Mouse (Mus musculus) right cerebral cortex, adult 2 months (tissue): ENCODE measurements around the gene Cpvl.
A peak's percentile ranks its signal among the peaks of the same experiment; 100 is the strongest.

Experiments
- DNase-seq, 2 experiments: peaks; one replicate each; pipeline ENCODE4 v3.0.0; 2021 to 2022; ENCODE audit warnings: low spot score in 2 of 2

Gene Cpvl

DNA sequence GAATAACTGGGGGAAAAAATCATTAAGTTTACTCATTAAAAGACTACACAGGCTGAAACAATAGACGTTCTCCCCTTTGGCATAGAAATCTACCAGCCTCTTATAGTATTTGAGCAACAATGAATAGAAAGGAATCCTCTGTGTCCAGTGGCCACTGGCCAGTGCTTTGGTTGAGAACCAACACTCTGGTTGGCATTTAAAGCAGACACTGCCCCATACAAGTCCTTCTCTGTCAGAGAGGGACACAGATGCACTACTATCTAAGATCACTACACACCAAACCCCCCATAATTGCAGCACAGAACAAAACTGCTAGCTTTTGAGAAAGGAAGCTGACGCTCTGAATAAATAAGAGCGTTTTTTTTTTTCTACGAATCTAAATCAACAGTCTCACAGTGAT is 93.5 kb downstream of the Cpvl start:
- DNase-seq, result peak in 1 of 2 experiments; percentile 8

DNA sequence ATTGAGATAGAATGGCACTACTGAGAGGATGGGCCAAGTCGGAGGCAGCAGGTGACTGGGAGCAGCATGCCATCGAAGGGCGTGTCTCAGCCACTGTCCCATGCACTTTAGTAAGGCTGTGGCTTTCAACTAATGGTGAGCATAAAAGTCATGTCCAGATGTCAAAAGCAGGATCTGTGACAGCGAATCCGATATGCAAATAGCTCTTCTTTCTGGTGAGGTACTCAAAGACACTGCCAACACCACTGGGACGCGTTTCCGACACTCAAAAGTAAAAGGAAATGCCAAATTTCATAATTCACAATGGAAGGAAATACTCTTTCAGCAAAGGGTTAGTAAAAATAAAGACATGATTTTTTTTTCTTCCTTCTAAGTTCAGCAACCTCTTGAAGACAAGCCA is 94.0 kb downstream of the Cpvl start:
- DNase-seq, result no peak

DNA sequence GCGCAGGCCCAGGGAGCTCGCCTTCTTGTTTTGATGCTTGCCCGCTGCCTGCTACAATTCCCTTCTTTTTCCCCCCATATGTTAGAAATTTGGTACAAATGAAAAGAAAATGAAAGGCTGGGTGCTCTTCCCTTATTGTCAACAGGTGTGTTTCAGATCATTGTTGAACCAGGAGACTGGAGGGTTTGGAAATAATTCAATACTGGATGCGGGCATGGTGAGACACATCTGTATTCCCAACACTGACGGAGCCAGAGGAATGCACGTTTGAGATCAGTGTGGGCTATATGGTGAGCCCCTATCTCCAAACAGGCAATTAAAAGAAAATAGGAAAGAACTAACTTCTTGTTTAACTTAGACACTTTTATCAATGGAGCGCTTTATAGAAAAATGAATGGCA is 95.1 kb downstream of the Cpvl start:
- DNase-seq, result no peak

DNA sequence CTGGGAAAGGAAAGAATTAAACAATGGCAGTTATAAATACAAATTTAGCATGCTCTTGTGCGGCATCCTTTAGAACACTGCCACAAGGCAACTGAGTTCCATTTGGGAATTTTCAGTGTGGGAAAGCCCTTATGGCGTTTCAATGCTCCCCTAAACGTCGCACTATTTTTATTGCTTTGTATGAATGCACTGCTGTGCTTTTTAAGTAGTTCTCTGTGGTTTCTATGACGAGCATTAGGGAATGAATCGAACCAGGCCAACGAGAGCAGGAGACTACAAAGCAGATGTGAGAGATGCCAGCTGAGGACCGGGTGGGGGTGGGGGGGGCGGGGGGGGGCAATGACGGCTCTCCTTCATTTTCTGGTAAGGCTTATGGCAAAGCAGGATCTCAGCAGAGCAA is 96.8 kb downstream of the Cpvl start:
- DNase-seq, result no peak

DNA sequence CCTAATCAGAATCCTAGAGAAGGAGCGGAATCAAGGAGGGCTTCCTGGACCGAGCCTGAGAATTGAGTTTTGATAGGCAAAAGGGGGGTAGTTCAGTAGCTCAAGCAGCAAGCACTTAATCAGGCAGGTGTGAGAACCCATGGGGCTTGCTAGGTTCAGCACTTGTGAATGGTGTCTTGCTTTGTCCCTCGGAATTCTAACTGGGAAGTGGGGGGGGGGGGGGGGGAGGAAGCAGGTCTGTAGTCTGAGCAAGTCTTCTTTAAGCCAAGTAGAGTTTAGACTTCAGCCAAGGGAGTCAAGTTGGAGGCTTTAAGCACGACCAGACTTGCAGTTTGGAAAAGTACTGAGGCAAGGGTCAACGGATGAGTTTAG is 97.2 kb downstream of the Cpvl start:
- no peak for DNase-seq

DNA sequence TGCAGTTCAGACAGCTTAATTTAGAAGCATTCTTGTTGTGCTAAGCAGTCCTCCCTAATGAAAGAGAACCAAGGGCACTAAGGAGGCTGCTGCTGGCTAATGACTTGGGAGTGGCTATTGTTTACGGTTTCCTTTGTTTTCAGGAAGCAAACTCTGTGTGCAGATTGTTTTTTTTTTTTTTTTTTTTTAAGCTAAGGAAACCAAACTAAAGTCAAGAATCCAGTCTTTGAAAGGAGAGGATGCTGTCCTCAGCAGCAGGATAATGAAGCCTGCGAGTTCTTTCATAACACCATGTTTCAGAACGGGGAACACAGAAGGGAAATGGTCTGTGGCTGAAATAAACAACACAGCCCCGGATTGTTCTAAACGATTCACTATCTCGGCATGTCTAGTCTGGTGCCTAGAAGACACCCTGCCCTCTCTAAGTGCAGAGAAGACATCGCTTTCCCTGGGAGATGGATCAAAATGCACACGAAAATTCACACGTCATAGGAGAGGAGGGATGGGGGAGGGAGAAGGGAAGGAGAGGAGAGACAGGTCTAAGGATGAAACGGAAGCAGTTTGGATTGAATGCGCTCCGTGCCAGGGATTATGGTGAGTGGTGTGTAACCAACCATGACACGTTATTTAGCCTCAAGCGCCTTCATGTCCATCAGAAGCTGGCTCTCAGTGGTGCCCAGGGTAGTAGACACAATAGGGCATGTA is 97.8 kb downstream of the Cpvl start:
- DNase-seq, result peak; percentile 21 to 36

DNA sequence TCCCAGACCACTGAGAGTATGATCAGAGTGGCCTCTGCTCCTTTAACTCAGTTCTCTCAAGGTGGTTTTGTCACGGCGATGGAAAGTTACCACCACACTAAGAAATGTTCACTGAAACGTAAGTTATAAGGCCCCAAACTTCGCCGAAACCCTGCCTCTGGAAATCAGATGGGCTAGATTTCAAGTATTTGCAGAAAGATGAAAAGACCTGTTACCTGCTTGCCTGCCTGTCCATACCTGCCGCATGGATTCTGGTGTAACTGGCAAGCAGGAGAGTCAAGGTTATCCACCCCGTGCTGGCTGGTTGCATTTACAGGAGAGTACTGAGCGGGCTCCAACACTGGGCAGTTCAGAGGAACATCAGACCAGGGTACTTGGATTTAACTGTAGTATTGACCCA is 98.9 kb downstream of the Cpvl start:
- DNase-seq, result no peak

DNA sequence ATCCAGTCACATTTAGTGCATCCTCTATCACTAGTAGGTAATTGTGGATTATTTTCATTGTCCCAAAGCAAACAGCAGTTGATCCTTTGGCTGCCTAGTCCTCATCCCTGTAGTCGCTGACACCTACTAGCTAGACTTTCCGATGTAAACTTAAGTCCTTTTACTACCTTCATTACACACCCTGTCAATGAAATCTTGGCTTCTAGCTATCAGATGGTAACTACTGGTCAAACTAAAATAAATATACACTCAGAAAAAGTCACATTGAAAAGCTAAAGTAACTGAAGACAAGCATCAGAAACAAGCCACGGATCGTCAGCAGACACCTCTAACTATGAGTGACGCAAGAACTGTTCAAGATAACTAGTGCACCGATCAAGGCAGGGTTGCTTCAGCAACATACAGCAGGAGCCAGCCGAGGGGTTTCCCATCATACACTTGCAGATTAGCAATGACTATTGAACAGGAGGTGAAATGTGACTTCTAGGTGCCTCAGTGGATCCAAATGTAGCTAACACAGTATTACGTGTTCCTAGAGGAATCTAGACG is 103.5 kb downstream of the Cpvl start:
- DNase-seq, result no peak

DNA sequence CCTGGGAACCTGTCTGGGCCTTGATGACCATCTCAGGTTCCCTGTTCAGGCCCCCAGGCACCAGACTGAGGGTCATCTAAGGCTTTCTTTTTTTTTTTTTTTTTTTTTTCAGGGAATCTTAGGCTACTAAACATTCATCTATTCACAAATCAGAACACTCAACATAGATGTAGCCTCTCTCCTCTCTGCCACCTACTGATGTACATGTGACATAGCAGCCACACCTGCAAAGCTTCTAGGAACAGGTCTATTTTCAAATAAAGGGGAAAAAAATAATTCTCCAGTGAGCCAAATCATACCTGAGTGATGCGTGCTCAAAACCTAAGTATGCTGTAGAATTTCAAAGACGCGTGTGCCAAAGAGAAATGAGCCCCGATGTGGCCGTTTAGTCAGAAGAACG is 106.6 kb downstream of the Cpvl start:
- no peak for DNase-seq

DNA sequence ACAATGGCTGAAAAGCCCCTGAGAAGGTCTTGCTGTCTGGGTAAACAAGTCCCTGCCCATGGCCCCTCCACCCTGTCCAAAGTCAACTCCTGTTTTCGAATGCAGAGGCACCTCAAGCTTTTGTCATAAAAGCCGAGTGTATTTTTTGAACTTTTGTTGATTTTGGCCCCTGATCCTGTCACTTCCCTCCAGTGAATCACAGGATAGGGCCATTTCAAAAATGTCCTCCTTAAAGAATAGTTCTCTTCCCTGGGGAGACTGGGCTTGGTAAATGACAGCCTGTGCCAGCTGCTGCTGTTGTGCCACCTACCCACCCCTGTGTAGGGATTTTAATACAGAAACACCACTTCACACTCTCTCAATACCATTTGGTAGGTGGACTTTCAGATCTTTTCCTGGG is 115.5 kb downstream of the Cpvl start:
- no peak for DNase-seq

DNA sequence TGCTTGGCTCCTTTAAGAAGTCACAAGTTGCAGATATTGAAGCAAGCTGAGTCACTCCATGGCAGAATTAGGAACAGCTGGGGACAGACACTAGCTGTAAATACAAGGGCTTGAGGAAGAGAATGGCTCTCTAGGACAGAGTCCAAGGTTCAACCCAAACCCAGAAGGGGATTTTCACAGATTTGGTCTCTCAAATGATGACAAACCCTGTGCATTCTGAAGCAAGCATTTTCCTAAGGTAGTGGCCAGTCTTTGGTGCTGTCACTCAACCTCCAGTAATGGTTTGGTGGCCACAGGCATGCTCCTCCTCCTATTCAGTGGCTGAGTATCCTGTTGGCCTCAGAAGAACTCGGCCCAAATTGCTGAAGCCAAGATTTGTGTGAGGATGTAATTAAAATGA is 119.4 kb downstream of the Cpvl start:
- DNase-seq, result no peak

DNA sequence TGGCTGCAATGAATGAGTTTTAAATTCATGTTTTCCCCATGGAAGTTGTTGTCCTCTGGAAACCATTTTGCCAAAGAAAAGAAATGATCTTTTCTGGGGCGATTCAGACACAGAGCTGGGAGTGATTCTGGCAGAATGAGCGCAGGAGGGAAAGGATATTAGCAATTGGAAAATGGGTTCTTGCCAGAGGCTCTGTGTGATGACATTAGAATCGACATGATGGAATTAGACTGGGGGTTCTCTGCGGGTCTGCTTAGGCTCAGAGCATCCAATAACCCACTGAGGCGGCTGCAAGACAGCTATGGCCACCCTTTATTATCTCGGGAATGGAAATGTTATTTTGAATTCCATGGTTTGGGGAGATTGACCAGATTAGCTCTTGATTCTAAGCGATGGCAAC is 120.6 kb downstream of the Cpvl start:
- DNase-seq, result no peak

DNA sequence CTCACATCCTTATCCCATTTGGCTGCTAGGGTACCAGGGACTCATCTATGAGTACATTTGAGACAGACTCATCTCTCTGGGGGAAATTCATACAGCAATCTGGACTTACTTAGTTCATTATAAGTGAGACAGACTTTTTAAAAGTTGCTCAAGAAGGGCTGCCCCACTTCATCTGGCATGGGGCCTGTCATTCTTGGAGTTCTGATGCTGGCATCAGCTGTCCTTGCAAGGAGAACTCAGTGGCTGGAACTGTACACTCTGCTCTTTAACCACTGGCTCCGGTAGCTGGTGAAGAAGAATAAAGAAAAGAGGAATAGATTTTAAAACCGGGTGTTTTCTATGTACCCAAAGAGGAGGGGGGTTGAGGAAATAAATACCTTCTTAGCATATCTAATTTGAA is 121.7 kb downstream of the Cpvl start:
- no peak for DNase-seq

DNA sequence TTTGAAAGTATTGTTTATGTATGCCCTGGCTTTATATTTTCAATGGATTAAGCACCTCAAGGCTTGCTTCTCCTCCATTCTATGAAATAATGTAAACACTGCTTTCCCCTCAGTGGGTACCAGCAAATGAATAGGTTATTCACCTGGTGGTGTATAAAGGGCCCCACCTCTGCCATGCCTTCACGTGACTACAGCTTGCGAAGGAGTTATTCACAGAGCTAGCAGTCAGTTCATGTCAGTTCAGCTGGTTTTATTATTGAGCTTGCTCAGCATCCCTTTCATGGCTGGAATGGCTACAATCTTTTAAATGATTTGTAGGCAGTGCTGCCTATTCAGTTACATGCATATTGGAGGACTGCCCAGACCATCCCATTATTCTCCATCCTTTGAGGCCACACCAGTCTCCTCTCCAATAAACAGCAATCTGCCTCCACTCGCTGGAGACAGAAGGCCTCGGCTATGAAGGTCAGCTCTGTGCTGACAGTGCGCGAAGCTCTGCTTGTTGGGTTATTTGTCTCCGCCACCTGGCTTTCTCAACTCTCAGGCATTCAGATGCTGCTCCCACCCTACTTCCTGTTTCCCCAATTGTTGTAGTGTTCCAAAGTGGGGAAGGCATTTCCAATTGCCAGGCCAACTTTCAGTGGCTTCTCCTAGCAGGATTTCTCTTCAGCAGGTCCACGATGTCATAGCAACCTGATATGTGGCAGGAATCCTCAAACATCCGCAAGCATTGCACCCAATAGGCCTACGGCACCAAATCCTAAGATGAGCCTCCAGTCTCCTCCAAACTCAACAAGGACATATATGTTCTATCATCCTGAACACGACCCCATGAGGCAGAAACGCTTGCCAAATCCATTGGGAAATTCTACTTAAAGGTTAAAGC is 123.3 kb downstream of the Cpvl start:
- no peak for DNase-seq

DNA sequence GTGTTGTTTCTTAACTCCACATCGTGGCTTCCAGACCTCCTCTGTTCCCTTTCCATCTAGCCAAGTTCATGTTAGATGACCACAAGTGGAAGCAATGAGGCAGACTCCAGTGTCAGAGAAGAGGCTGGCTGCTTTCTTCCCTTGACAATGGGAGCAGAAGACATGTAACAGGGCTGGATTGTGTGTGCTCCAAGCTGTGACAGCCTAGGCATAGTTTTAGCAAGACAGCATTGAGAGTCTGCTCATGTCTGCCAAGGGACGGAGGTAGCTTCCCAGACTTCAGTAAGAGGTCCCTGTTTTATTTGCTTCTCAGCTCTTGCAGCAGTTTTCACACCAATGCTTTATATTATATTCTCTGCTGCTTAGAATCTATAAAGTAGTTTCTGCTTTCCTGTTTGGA is 124.2 kb downstream of the Cpvl start:
- DNase-seq, result no peak

DNA sequence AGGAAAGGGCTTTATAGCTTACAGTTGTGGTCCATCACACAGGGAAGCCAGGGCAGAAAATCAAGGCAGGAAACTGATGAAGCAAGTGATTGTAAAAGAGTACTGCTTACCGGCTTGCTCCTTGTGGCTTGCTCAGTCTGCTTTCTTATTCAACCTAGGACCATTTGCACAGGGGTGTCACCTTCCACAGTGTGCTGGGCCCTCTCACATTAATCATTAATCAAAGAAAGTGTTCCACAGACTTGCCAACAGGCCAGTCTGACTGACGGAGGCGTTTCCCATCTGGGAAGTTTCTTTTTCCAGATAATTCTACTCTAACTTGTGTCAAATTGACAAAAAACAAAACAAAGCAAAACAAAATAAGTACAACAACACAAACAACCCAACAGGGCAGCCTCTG is 124.9 kb downstream of the Cpvl start:
- DNase-seq, result no peak

DNA sequence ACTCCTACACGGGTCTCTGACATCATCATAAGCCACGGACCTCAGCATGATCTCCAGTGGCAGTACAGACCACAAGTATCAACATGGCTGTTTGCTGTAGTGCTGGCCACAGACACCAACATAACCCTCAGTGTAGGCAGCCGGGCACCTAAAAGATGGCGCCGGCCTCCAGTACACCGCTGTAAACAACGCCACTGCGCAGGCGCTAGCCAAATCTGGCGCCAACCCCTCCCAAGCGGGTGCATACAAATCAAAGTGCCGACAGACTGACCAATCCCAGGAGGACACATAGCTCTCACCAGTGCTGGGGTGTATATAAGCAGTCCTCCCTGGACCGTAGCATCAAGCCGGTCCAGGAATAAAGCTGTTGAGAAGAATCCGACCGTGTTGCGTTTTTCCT is 133.8 kb downstream of the Cpvl start:
- no peak for DNase-seq

DNA sequence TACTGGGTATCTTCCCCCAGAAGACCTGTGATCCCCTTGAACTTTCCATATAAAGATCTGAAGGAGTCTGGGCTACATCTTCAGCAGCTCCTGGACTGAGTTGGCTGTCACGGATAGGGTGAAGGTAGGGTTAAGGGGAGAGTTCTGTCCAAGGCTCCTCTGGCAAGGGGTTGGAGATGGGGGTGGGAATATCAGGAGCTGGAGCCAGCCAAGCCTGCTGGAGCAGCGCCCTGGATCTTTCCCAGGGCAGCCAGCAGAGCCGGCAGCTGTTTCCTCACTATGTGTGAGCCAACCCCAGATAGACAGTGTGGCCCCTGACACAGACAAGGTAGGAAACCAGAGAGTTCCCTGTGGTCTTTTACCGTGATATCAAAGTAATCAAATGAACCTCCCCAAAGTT is 153.3 kb downstream of the Cpvl start:
- no peak for DNase-seq
